Mouse (Mus musculus): Measurements from ENCODE around the gene Ttc22. TPM values are rescaled to one million over a fixed set of nuclear protein-coding genes. Genes with fewer than 3 reads are reported as not detected.

The Ttc22 gene
- total and polyA plus RNA-seq, 3 experiments, result 0.04 TPM; not detected in 2

GRCm38 (mm10) chr4:106665673-106666072 lies 43.4 kb downstream of the Ttc22 start:
- Histone ChIP-seq H3K27ac (ENCODE audit: control insufficient read depth, low read depth, low read length) (no peak overlapping the region), H3K4me1 (ENCODE audit: control insufficient read depth in 1 of 2, insufficient read depth in 2 of 2, low read length in 2 of 2) (no peaks in the 10 kb centered on the region), H3K36me3 (ENCODE audit: control insufficient read depth in 1 of 2, insufficient read depth in 2 of 2, low read length in 2 of 2) (peaks cover 0 to 15% of the 10 kb centered on the region in 2 experiments; a peak in 2 of 4 replicates), H3K9me3 (replicated peaks; ENCODE audit: insufficient read depth, low read length) (no peaks in the 10 kb centered on the region), H3K9ac (ENCODE audit: control insufficient read depth, low read depth, low read length, poor library complexity, severe bottlenecking) (no peak overlapping the region), H3K79me2 (ENCODE audit: control insufficient read depth, insufficient read depth, low read length, poor library complexity) (no peaks in the 10 kb centered on the region), H3K27me3 (ENCODE audit: control insufficient read depth in 1 of 2, insufficient read depth in 2 of 2, low read length in 2 of 2) (no peaks in the 10 kb centered on the region), H3K4me3 (ENCODE audit: control insufficient read depth in 1 of 2, insufficient read depth in 1 of 2, low read depth in 2 of 2, low read length in 2 of 2) (no peak overlapping the region)
- TF ChIP-seq TBP (IDR thresholded peaks at IDR 0.05; ENCODE audit: low read depth, low read length), result no peak
- no peak for TF ChIP-seq SMC3 (IDR thresholded peaks at IDR 0.05; ENCODE audit: low read depth, low read length)
- no peak for TF ChIP-seq MAZ (IDR thresholded peaks at IDR 0.05; ENCODE audit: low read depth, low read length)
- TF ChIP-seq MEF2A (IDR thresholded peaks at IDR 0.05; ENCODE audit: extremely low read depth, insufficient replicate concordance, low read depth, low read length, poor library complexity, severe bottlenecking), result no peak
- no peak for TF ChIP-seq HCFC1 (IDR thresholded peaks at IDR 0.05; ENCODE audit: low read depth, low read length)
- TF ChIP-seq GABPA (IDR thresholded peaks at IDR 0.05; ENCODE audit: low read depth, low read length), result no peak
- no peak for TF ChIP-seq ZNF384 (IDR thresholded peaks at IDR 0.05; ENCODE audit: low read depth, low read length)
- no peak for TF ChIP-seq NRF1 (IDR thresholded peaks at IDR 0.05; ENCODE audit: insufficient read depth, low read depth, low read length, poor library complexity, severe bottlenecking)
- DNase-seq (ENCODE audit: low read depth, low spot score), result no peak

GRCm38 (mm10) chr4:106666546-106666945 lies 44.3 kb downstream of the Ttc22 start:
- no peak for DNase-seq (ENCODE audit: low read depth, low spot score)
- H3K4me3 ChIP-seq (ENCODE audit: control insufficient read depth in 1 of 2, insufficient read depth in 1 of 2, low read depth in 2 of 2, low read length in 2 of 2), result no peak overlapping the region
- TF ChIP-seq BHLHE40 (IDR thresholded peaks at IDR 0.05; ENCODE audit: borderline replicate concordance, low read depth, low read length), result no peak
- TF ChIP-seq ZNF384 (IDR thresholded peaks at IDR 0.05; ENCODE audit: low read depth, low read length), result no peak
- no peak for TF ChIP-seq TBP (IDR thresholded peaks at IDR 0.05; ENCODE audit: low read depth, low read length)
- no peak for TF ChIP-seq TCF12 (IDR thresholded peaks at IDR 0.05; ENCODE audit: low read depth, low read length)
- TF ChIP-seq MYB (IDR thresholded peaks at IDR 0.05; ENCODE audit: low read depth, low read length), result no peak
- no peak for TF ChIP-seq EP300 (IDR thresholded peaks at IDR 0.05; ENCODE audit: low read depth in 1 of 2, low read length in 2 of 2)
- TF ChIP-seq ZC3H11A (IDR thresholded peaks at IDR 0.05; ENCODE audit: low read depth, low read length), result no peak
- no peak for TF ChIP-seq UBTF (IDR thresholded peaks at IDR 0.05; ENCODE audit: borderline replicate concordance, insufficient read depth, low read depth, low read length)
- no peak for TF ChIP-seq SIN3A (IDR thresholded peaks at IDR 0.05; ENCODE audit: low read length)
- TF ChIP-seq CHD1 (IDR thresholded peaks at IDR 0.05; ENCODE audit: low read depth, low read length), result no peak
- TF ChIP-seq POLR2AphosphoS2 (IDR thresholded peaks at IDR 0.05; ENCODE audit: low read length), result no peak

More at GRCm38 (mm10) chr4:106666546-106666945, 44.3 kb downstream of the Ttc22 start:
- peaks cover 0 to 15% of the 10 kb centered on the region in 2 experiments; a peak in 2 of 4 replicates for H3K36me3 ChIP-seq (ENCODE audit: control insufficient read depth in 1 of 2, insufficient read depth in 2 of 2, low read length in 2 of 2)
- no peak overlapping the region for H3K9ac ChIP-seq (ENCODE audit: control insufficient read depth, low read depth, low read length, poor library complexity, severe bottlenecking)
- H3K9me3 ChIP-seq (replicated peaks; ENCODE audit: insufficient read depth, low read length), result no peaks in the 10 kb centered on the region
- no peaks in the 10 kb centered on the region for H3K27me3 ChIP-seq (ENCODE audit: control insufficient read depth in 1 of 2, insufficient read depth in 2 of 2, low read length in 2 of 2)
- H3K27ac ChIP-seq (ENCODE audit: control insufficient read depth, low read depth, low read length), result no peak overlapping the region
- H3K79me2 ChIP-seq (ENCODE audit: control insufficient read depth, insufficient read depth, low read length, poor library complexity), result no peaks in the 10 kb centered on the region
- H3K4me1 ChIP-seq (ENCODE audit: control insufficient read depth in 1 of 2, insufficient read depth in 2 of 2, low read length in 2 of 2), result no peaks in the 10 kb centered on the region

Measured in MEL (cell line).